ENCODE assay signal across 9 mouse cellular contexts in the genomic region with DNA sequence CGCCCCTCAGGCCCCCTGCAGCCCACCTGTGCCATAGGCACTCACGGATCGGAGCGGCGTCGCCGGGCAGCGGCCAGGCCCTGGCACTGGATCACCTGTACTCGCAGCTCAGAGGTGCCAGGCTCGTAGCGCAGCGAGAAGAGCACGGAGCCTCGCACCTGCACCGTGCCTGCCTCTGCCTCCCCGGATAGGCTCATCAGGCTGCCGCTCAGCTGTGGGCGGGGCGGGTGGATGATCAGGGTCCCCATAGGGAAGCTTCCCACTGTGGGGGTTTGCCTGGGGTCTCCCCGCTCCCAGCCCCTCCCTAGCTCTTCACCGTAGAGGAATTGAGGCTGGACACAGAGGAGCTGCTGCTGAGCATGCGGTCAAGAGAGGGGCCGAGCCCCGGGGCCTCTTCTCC. TPM values are rescaled to one million over a fixed set of nuclear protein-coding genes. Genes with fewer than 3 reads are reported as not detected.
DNase-seq lines count a peak whose midpoint lies in the region; ATAC-seq and TF ChIP-seq lines count a peak whose summit lies in the region.
"Had no signal": no experiment of that assay in that cellular context is flagged by ENCODE, and none has a peak within 500 bp of the region (broad histone marks: within the 10 kb centered on the region; RNA-seq: fewer than 3 reads in every experiment).

No protein-coding gene starts in this region.

- H3K4me3 ChIP-seq in heart, embryonic 10.5 days: 0 out of 2 replicates have a peak overlapping the region, but pooled peaks have one; percentile 19
- peak overlapping the region; percentile 17 for H3K4me3 ChIP-seq in lung, embryonic 16.5 days (ENCODE audit: low read length)
- peak overlapping the region; percentile 11; the same call in 1 of the 2 replicates for H3K4me3 ChIP-seq in intestine, postnatal 0 days (ENCODE audit: low read depth, low read length)
- H3K4me3 ChIP-seq in stomach, embryonic 14.5 days (ENCODE audit: low read depth, low read length): no peak overlapping the region

- peak overlapping the region; percentile 40 for H3K4me2 ChIP-seq in lung, embryonic 16.5 days (ENCODE audit: low read depth, low read length)
- H3K4me2 ChIP-seq in intestine, postnatal 0 days (replicated peaks; ENCODE audit: low read depth): peak overlapping the region; percentile 50
- peak overlapping the region; percentile 26 for H3K4me2 ChIP-seq in stomach, embryonic 14.5 days (replicated peaks; ENCODE audit: low read depth, low read length)

- H3K27me3 ChIP-seq in heart, embryonic 10.5 days (ENCODE audit: insufficient read depth, poor library complexity, severe bottlenecking): peaks cover 92% of the 10 kb centered on the region
- H3K27me3 ChIP-seq in lung, embryonic 16.5 days (ENCODE audit: control insufficient read depth, insufficient read depth, low read depth, low read length): peaks cover 11% of the 10 kb centered on the region
- H3K27me3 ChIP-seq in intestine, postnatal 0 days (replicated peaks; ENCODE audit: control insufficient read depth, insufficient read depth, low read length): peaks cover 6% of the 10 kb centered on the region; the same call in 1 of the 2 replicates
- H3K27me3 ChIP-seq in stomach, embryonic 14.5 days (ENCODE audit: control insufficient read depth, insufficient read depth, low read length): peaks cover 11% of the 10 kb centered on the region

- intact Hi-C loops in heart, postnatal 10 days (cut with DNase I): no loop called here

- ATAC-seq in lung, embryonic 16.5 days (ENCODE audit: low read depth): peak; percentile 63
- ATAC-seq in intestine, postnatal 0 days: 0 out of 2 replicates have a peak, but pooled peaks have one; percentile 31
- ATAC-seq in stomach, embryonic 14.5 days (ENCODE audit: insufficient number of reproducible peaks, insufficient read depth, low FRiP score, low read depth): peak; percentile 39; the same call in 1 of the 2 replicates

- WGBS in heart, embryonic 10.5 days: 20% methylated on average over 23 of the region's 24 CpGs
- 16% methylated on average over 24 of the region's 24 CpGs for WGBS in lung, embryonic 16.5 days
- 20% methylated on average over 24 of the region's 24 CpGs for WGBS in intestine, postnatal 0 days
- WGBS in stomach, embryonic 14.5 days: 16% methylated on average over 24 of the region's 24 CpGs

- H3K9ac ChIP-seq in lung, embryonic 16.5 days (ENCODE audit: low read length): no peak overlapping the region
- no peak overlapping the region for H3K9ac ChIP-seq in intestine, postnatal 0 days (ENCODE audit: low read depth, low read length)
- H3K9ac ChIP-seq in stomach, embryonic 14.5 days (replicated peaks; ENCODE audit: low read depth, low read length): no peak overlapping the region

- DNase-seq in heart, embryonic 10.5 days (ENCODE audit: low spot score): no peak
- DNase-seq in heart, postnatal 10 days: no peak
- no peak for DNase-seq in lung, postnatal 4 days
- DNase-seq in ovary, adult 18-20 months (ENCODE audit: low spot score): no peak
- no peak for DNase-seq in testis, postnatal 14 days (ENCODE audit: low spot score)
- DNase-seq: gastrocnemius, postnatal 10 days had no signal

- no peak for TF ChIP-seq CTCF in intestine, postnatal 0 days (IDR thresholded peaks at IDR 0.05; ENCODE audit: low read depth)

- no peaks in the 10 kb centered on the region for H3K9me3 ChIP-seq in heart, embryonic 10.5 days
- no peaks in the 10 kb centered on the region for H3K9me3 ChIP-seq in lung, embryonic 16.5 days (ENCODE audit: control insufficient read depth, low read length)
- no peaks in the 10 kb centered on the region for H3K9me3 ChIP-seq in intestine, postnatal 0 days (ENCODE audit: control insufficient read depth)
- H3K9me3 ChIP-seq in stomach, embryonic 14.5 days (ENCODE audit: control insufficient read depth, low read depth, low read length): no peaks in the 10 kb centered on the region

- H3K4me1 ChIP-seq in heart, embryonic 10.5 days: peaks cover 12% of the 10 kb centered on the region
- no peaks in the 10 kb centered on the region for H3K4me1 ChIP-seq in lung, embryonic 16.5 days (replicated peaks; ENCODE audit: control insufficient read depth, insufficient read depth, low read length)
- peaks cover 3% of the 10 kb centered on the region; the same call in 1 of the 2 replicates for H3K4me1 ChIP-seq in intestine, postnatal 0 days (replicated peaks; ENCODE audit: control insufficient read depth, insufficient read depth, low read length)
- H3K4me1 ChIP-seq in stomach, embryonic 14.5 days (ENCODE audit: control insufficient read depth, insufficient read depth, low read length): 0 out of 2 replicates have a peak, but pooled peaks cover 3% of the 10 kb centered on the region

- H3K36me3 ChIP-seq in heart, embryonic 10.5 days: no peaks in the 10 kb centered on the region
- H3K36me3 ChIP-seq in lung, embryonic 16.5 days (ENCODE audit: control insufficient read depth, insufficient read depth, low read length): no peaks in the 10 kb centered on the region
- no peaks in the 10 kb centered on the region for H3K36me3 ChIP-seq in intestine, postnatal 0 days (ENCODE audit: control insufficient read depth, insufficient read depth)
- H3K36me3 ChIP-seq in stomach, embryonic 14.5 days (ENCODE audit: control insufficient read depth, insufficient read depth, low read length): no peaks in the 10 kb centered on the region

- peak overlapping the region; percentile 0; the same call in 1 of the 2 replicates for H3K27ac ChIP-seq in heart, embryonic 10.5 days
- no peak overlapping the region for H3K27ac ChIP-seq in lung, embryonic 16.5 days (ENCODE audit: low read length)
- no peak overlapping the region for H3K27ac ChIP-seq in intestine, postnatal 0 days (ENCODE audit: low read depth, low read length)
- H3K27ac ChIP-seq in stomach, embryonic 14.5 days (ENCODE audit: low read length): no peak overlapping the region

RNA-seq across cellular contexts. Expression of a gene that starts 6.1 kb away (rescaled TPM):
- polyA plus RNA-seq in heart, embryonic 10.5 days (2016; fragmentation: Nextera tagmentation; extraction: Ambion mirVana): 0.28 and 0.60 TPM in 2 replicates
- 1 to 10 TPM in 1 of 2 experiments, under 1 TPM in 1; 0.74 to 1.5 TPM for total RNA-seq in heart, postnatal 10 days (2021)
- 2.4 and 3.0 TPM in 2 replicates for polyA plus RNA-seq in lung, embryonic 16.5 days (2015; fragmentation: Nextera tagmentation; extraction: Ambion mirVana)
- 1.6 and 1.8 TPM in 2 replicates for polyA plus RNA-seq in intestine, postnatal 0 days (2015; fragmentation: Nextera tagmentation; extraction: Ambion mirVana)
- polyA plus RNA-seq in stomach, embryonic 14.5 days (2014; fragmentation: Nextera tagmentation; extraction: Ambion mirVana): 9.3 and 10.3 TPM in 2 replicates

RNA-seq across cellular contexts. Expression of a gene that starts 16.2 kb away (rescaled TPM):
- 2.5 and 3.4 TPM in 2 replicates for polyA plus RNA-seq in heart, embryonic 10.5 days (2016; fragmentation: Nextera tagmentation; extraction: Ambion mirVana)
- total RNA-seq in heart, postnatal 10 days (2021): 10 to 100 TPM in 1 of 2 experiments, 1 to 10 TPM in 1; 8.2 to 30.7 TPM
- polyA plus RNA-seq in lung, embryonic 16.5 days (2015; fragmentation: Nextera tagmentation; extraction: Ambion mirVana): 4.2 and 4.3 TPM in 2 replicates
- 1.8 TPM in 2 replicates for polyA plus RNA-seq in intestine, postnatal 0 days (2015; fragmentation: Nextera tagmentation; extraction: Ambion mirVana)
- 3.1 and 3.4 TPM in 2 replicates for polyA plus RNA-seq in stomach, embryonic 14.5 days (2014; fragmentation: Nextera tagmentation; extraction: Ambion mirVana)

RNA-seq across cellular contexts. Expression of a gene that starts 20.8 kb away (rescaled TPM):
- polyA plus RNA-seq in heart, embryonic 10.5 days (2016; fragmentation: Nextera tagmentation; extraction: Ambion mirVana): 66.8 and 75.2 TPM in 2 replicates
- 10 to 100 TPM; 28.7 to 31.7 TPM for total RNA-seq in heart, postnatal 10 days (2021)
- polyA plus RNA-seq in lung, embryonic 16.5 days (2015; fragmentation: Nextera tagmentation; extraction: Ambion mirVana): 75.9 and 79.3 TPM in 2 replicates
- 52.1 and 52.8 TPM in 2 replicates for polyA plus RNA-seq in intestine, postnatal 0 days (2015; fragmentation: Nextera tagmentation; extraction: Ambion mirVana)
- 88.1 and 88.6 TPM in 2 replicates for polyA plus RNA-seq in stomach, embryonic 14.5 days (2014; fragmentation: Nextera tagmentation; extraction: Ambion mirVana)

RNA-seq across cellular contexts. Expression of a gene that starts 44.5 kb away (rescaled TPM):
- polyA plus RNA-seq in heart, embryonic 10.5 days (2016; fragmentation: Nextera tagmentation; extraction: Ambion mirVana): 0.09 and 0.18 TPM in 2 replicates
- under 1 TPM in 1 of 2 experiments, not detected in 1; 0.12 TPM for total RNA-seq in heart, postnatal 10 days (2021)
- 0.15 TPM in 1 of 2 replicates, not detected in the other for polyA plus RNA-seq in lung, embryonic 16.5 days (2015; fragmentation: Nextera tagmentation; extraction: Ambion mirVana)
- polyA plus RNA-seq in intestine, postnatal 0 days (2015; fragmentation: Nextera tagmentation; extraction: Ambion mirVana): 0.05 TPM in 1 of 2 replicates, not detected in the other
- not detected in 2 replicates for polyA plus RNA-seq in stomach, embryonic 14.5 days (2014; fragmentation: Nextera tagmentation; extraction: Ambion mirVana)
- total RNA-seq: gastrocnemius, postnatal 10 days had no signal

RNA-seq across cellular contexts. Expression of a gene that starts 44.9 kb away (rescaled TPM):
- 0.39 and 1.3 TPM in 2 replicates for polyA plus RNA-seq in heart, embryonic 10.5 days (2016; fragmentation: Nextera tagmentation; extraction: Ambion mirVana)
- not detected for total RNA-seq in heart, postnatal 10 days (2021)
- 7.7 and 13.2 TPM in 2 replicates for polyA plus RNA-seq in lung, embryonic 16.5 days (2015; fragmentation: Nextera tagmentation; extraction: Ambion mirVana)
- polyA plus RNA-seq in intestine, postnatal 0 days (2015; fragmentation: Nextera tagmentation; extraction: Ambion mirVana): 0.58 and 0.94 TPM in 2 replicates
- polyA plus RNA-seq in stomach, embryonic 14.5 days (2014; fragmentation: Nextera tagmentation; extraction: Ambion mirVana): 8.7 and 11.6 TPM in 2 replicates
- total RNA-seq: gastrocnemius, postnatal 10 days had no signal
